Mouse (Mus musculus): ENCODE data around the gene Pcsk7. TPM values are rescaled to one million over a fixed set of nuclear protein-coding genes. Genes with fewer than 3 reads are reported as not detected.

The Pcsk7 gene
- polyA plus RNA-seq (2012; fragmentation: generic; extraction: Trizol), result 17.2 TPM

DNA sequence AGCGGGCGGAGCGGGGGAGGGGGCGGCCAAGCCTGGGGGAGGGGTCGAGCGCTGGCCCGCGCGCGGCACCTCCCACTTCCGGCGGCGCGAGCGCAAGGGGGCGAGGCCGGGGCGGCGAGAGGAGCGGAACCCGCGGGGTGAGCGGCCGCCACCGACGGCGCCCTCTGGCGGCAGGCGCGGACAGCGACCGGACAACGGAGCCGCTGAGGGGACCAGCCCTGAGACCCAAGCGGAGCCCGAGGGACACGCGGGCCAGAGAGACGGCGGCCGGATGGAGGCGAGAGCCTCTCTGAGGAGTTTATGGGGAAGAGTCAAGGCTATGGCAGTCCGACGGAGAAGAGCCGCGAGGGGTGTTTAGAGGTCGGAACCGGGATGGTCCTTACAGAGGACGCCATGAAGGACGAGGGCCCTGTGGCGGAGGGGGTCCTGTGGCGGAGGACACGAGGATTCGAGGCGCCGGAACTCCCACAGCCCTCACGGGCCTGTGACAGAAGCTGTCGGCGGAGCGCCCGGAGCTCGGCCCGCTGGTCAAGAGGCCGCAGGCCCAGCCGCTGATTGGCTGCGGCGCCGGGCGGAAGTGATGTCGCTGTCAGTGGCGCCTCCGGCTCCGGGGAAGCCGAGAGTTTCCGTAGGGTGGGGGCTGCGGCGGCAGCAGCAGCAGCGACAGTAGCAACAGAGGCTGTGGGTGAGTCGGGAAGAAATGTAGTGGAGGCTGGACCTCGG lies at the start of gene Pcsk7, which contains the start of gene Rnf214:
TSS of gene Pcsk7 (plus strand) at position 143 of the 723 bp plus-strand sequence.
TSS of gene Rnf214 (minus strand) at position 557 of the 723 bp plus-strand sequence.
- no peaks in the 10 kb centered on the region for H3K27me3 ChIP-seq (ENCODE audit: control insufficient read depth, insufficient read depth, insufficient read length)
- H3K4me3 ChIP-seq, result peak within 1 kb of the TSS; percentile 94
- peaks cover 25% of the 10 kb centered on the region for H3K79me2 ChIP-seq (ENCODE audit: control insufficient read depth, insufficient read depth)
- TF ChIP-seq MYOD1 (IDR thresholded peaks at IDR 0.05; ENCODE audit: control insufficient read depth in 1 of 3, insufficient read length in 2 of 3, low read depth in 2 of 3) (peak in 1 of 3 experiments; percentile 56), MAX (IDR thresholded peaks at IDR 0.05; ENCODE audit: low read depth) (no peak), POLR2AphosphoS2 (IDR thresholded peaks at IDR 0.05; ENCODE audit: insufficient read length, low read depth) (peak; percentile 79), POLR2A (IDR thresholded peaks at IDR 0.05; ENCODE audit: insufficient read length, low read depth) (peak; percentile 87)
- H3K4me2 ChIP-seq (ENCODE audit: low read depth), result peak within 1 kb of the TSS; percentile 98
- peak within 1 kb of the TSS; percentile 98 for H3ac ChIP-seq (ENCODE audit: control insufficient read depth, insufficient read length)
- H3K36me3 ChIP-seq (ENCODE audit: control insufficient read depth, insufficient read depth), result peaks cover 11% of the 10 kb centered on the region

GRCm38 (mm10) chr9:45859364-45859763 lies 46.9 kb upstream of the Pcsk7 start:
- peaks cover 65% of the 10 kb centered on the region for H3K36me3 ChIP-seq (ENCODE audit: control insufficient read depth, insufficient read depth)
- TF ChIP-seq POLR2AphosphoS2 (IDR thresholded peaks at IDR 0.05; ENCODE audit: insufficient read length, low read depth), result no peak
- TF ChIP-seq REST (IDR thresholded peaks at IDR 0.05; ENCODE audit: insufficient read depth, insufficient read length), result no peak

DNA sequence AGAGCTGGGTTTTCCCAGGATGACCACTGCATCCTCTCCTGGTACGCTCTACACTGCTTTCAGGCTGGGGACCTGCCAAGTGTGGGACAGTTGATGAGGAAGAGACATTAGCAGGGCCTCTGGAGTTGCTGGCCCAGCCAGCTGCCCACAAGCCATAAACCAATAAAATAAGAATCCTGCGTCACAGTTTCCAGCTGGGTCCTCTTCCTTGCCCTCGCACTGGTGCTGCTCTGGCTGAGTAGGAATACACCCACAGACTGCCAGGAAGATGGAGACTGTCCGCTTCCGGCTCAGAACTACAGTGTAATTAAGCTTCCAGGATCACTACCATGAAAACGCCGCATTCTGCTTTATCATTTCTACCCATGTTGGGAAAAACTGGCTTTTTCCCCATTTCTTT lies 44.5 kb upstream of the Pcsk7 start:
- no peaks in the 10 kb centered on the region for H3K79me2 ChIP-seq (ENCODE audit: control insufficient read depth, insufficient read depth)
- TF ChIP-seq MYOG (IDR thresholded peaks at IDR 0.05; ENCODE audit: control insufficient read depth in 1 of 3, insufficient read depth in 1 of 3, insufficient read length in 2 of 3, low read depth in 2 of 3), result no peak
- no peak for TF ChIP-seq REST (IDR thresholded peaks at IDR 0.05; ENCODE audit: insufficient read depth, insufficient read length)
- TF ChIP-seq MYOD1 (IDR thresholded peaks at IDR 0.05; ENCODE audit: control insufficient read depth in 1 of 3, insufficient read length in 2 of 3, low read depth in 2 of 3), result no peak
- no peak for TF ChIP-seq TCF3 (IDR thresholded peaks at IDR 0.05; ENCODE audit: insufficient read length, low read depth)
- TF ChIP-seq USF1 (IDR thresholded peaks at IDR 0.05; ENCODE audit: low read depth), result no peak
- TF ChIP-seq E2F4 (IDR thresholded peaks at IDR 0.05; ENCODE audit: insufficient read depth), result no peak
- no peak for TF ChIP-seq MAX (IDR thresholded peaks at IDR 0.05; ENCODE audit: low read depth)
- no peak for TF ChIP-seq CEBPB (IDR thresholded peaks at IDR 0.05; ENCODE audit: insufficient read depth, poor library complexity, severe bottlenecking)
- TF ChIP-seq POLR2AphosphoS2 (IDR thresholded peaks at IDR 0.05; ENCODE audit: insufficient read length, low read depth), result no peak
- TF ChIP-seq SRF (IDR thresholded peaks at IDR 0.05; ENCODE audit: control insufficient read depth, insufficient read length, low read depth), result no peak
- TF ChIP-seq TCF12 (IDR thresholded peaks at IDR 0.05; ENCODE audit: insufficient read depth, poor library complexity, severe bottlenecking), result no peak
- no peak for TF ChIP-seq POLR2A (IDR thresholded peaks at IDR 0.05; ENCODE audit: insufficient read length, low read depth)
- no peak overlapping the region for H3ac ChIP-seq (ENCODE audit: control insufficient read depth, insufficient read length)
- H3K36me3 ChIP-seq (ENCODE audit: control insufficient read depth, insufficient read depth), result peaks cover 78% of the 10 kb centered on the region
- no peak overlapping the region for H3K4me3 ChIP-seq
- no peak overlapping the region for H3K4me2 ChIP-seq (ENCODE audit: low read depth)
- H3K27me3 ChIP-seq (ENCODE audit: control insufficient read depth, insufficient read depth, insufficient read length), result no peaks in the 10 kb centered on the region

More at GRCm38 (mm10) chr9:45859364-45859763, 46.9 kb upstream of the Pcsk7 start:
- Histone ChIP-seq H3K79me2 (ENCODE audit: control insufficient read depth, insufficient read depth) (no peaks in the 10 kb centered on the region), H3ac (ENCODE audit: control insufficient read depth, insufficient read length) (no peak overlapping the region), H3K27me3 (ENCODE audit: control insufficient read depth, insufficient read depth, insufficient read length) (no peaks in the 10 kb centered on the region), H3K4me3 (no peak overlapping the region), H3K4me2 (ENCODE audit: low read depth) (no peak overlapping the region)

DNA sequence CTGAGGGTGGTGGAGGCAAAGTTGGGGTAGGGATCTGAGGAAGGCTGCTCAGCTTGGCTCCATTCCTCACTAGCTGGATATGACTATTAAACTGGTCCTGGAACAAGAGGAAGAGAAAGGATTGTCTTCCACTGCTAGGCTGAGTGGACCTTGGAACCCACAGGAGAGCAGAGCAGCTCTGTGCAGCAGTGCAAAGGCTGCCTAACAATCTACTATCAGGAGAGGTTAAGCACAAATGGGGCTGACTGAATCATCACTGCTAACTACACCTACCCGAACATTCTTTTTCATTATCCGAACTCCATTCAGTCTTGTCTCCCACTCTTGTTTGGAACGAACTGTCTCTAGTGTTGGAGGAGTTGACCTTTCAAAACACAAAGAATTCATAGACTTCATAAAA lies 37.1 kb upstream of the Pcsk7 start:
- no peak overlapping the region for H3ac ChIP-seq (ENCODE audit: control insufficient read depth, insufficient read length)
- no peaks in the 10 kb centered on the region for H3K79me2 ChIP-seq (ENCODE audit: control insufficient read depth, insufficient read depth)
- H3K27me3 ChIP-seq (ENCODE audit: control insufficient read depth, insufficient read depth, insufficient read length), result no peaks in the 10 kb centered on the region
- no peak overlapping the region for H3K4me3 ChIP-seq
- H3K36me3 ChIP-seq (ENCODE audit: control insufficient read depth, insufficient read depth), result peaks cover 30% of the 10 kb centered on the region
- TF ChIP-seq TCF3 (IDR thresholded peaks at IDR 0.05; ENCODE audit: insufficient read length, low read depth), result no peak
- no peak overlapping the region for H3K4me2 ChIP-seq (ENCODE audit: low read depth)

GRCm38 (mm10) chr9:45870265-45870664 lies 36.0 kb upstream of the Pcsk7 start:
- H3K36me3 ChIP-seq (ENCODE audit: control insufficient read depth, insufficient read depth), result peaks cover 34% of the 10 kb centered on the region
- H3K27me3 ChIP-seq (ENCODE audit: control insufficient read depth, insufficient read depth, insufficient read length), result no peaks in the 10 kb centered on the region
- no peaks in the 10 kb centered on the region for H3K79me2 ChIP-seq (ENCODE audit: control insufficient read depth, insufficient read depth)
- no peak overlapping the region for H3ac ChIP-seq (ENCODE audit: control insufficient read depth, insufficient read length)
- no peak for TF ChIP-seq POLR2A (IDR thresholded peaks at IDR 0.05; ENCODE audit: insufficient read length, low read depth)
- TF ChIP-seq USF1 (IDR thresholded peaks at IDR 0.05; ENCODE audit: low read depth), result no peak
- TF ChIP-seq REST (IDR thresholded peaks at IDR 0.05; ENCODE audit: insufficient read depth, insufficient read length), result no peak
- TF ChIP-seq POLR2AphosphoS2 (IDR thresholded peaks at IDR 0.05; ENCODE audit: insufficient read length, low read depth), result no peak
- no peak for TF ChIP-seq MAX (IDR thresholded peaks at IDR 0.05; ENCODE audit: low read depth)
- TF ChIP-seq MYOG (IDR thresholded peaks at IDR 0.05; ENCODE audit: control insufficient read depth in 1 of 3, insufficient read depth in 1 of 3, insufficient read length in 2 of 3, low read depth in 2 of 3), result no peak
- no peak for TF ChIP-seq TCF3 (IDR thresholded peaks at IDR 0.05; ENCODE audit: insufficient read length, low read depth)
- no peak for TF ChIP-seq CEBPB (IDR thresholded peaks at IDR 0.05; ENCODE audit: insufficient read depth, poor library complexity, severe bottlenecking)
- TF ChIP-seq MYOD1 (IDR thresholded peaks at IDR 0.05; ENCODE audit: control insufficient read depth in 1 of 3, insufficient read length in 2 of 3, low read depth in 2 of 3), result no peak
- TF ChIP-seq SRF (IDR thresholded peaks at IDR 0.05; ENCODE audit: control insufficient read depth, insufficient read length, low read depth), result no peak
- no peak for TF ChIP-seq E2F4 (IDR thresholded peaks at IDR 0.05; ENCODE audit: insufficient read depth)
- no peak for TF ChIP-seq TCF12 (IDR thresholded peaks at IDR 0.05; ENCODE audit: insufficient read depth, poor library complexity, severe bottlenecking)
- H3K4me3 ChIP-seq, result no peak overlapping the region
- no peak overlapping the region for H3K4me2 ChIP-seq (ENCODE audit: low read depth)

Data from myocyte (in vitro differentiated cells).